Mouse (Mus musculus): ENCODE measurements around the gene Scarb2. TPM values are rescaled to one million over a fixed set of nuclear protein-coding genes. Genes with fewer than 3 reads are reported as not detected.
"Not testable (repeated sequence)": the region's sequence is repeated elsewhere in the genome, so short reads cannot be mapped to it uniquely, and the experiment has no call there.

The Scarb2 gene
- 10 to 100 TPM; 71.5 to 72.9 TPM for total RNA-seq (2021)
- long read RNA-seq, experiment 1, full-length matches to known transcripts, result 38 of 42 reads
- long read RNA-seq, experiment 1, partial matches to known transcripts, result 0 of 42 reads
- long read RNA-seq, experiment 1, other reads (novel, unspliced or antisense), result 4 of 42 reads
- long read RNA-seq, experiment 2, full-length matches to known transcripts, result 32 of 37 reads
- long read RNA-seq, experiment 2, partial matches to known transcripts, result 3 of 37 reads
- long read RNA-seq, experiment 2, other reads (novel, unspliced or antisense), result 2 of 37 reads

- intact Hi-C loops (cut with DNase I), result loop anchor here (5.0 kb wide), 3 partner anchors 151 to 221 kb away; partner anchors contain the start of gene Sdad1
- no peak for DNase-seq
Measured at GRCm38 (mm10) chr5:92506733-92507132, at the start of gene Scarb2. Scarb2 (minus strand) TSS chr5:92506833.

- intact Hi-C loops (cut with DNase I), result no loop called here
Measured at GRCm38 (mm10) chr5:92555905-92556304, 49.3 kb upstream of the Scarb2 start.

DNA sequence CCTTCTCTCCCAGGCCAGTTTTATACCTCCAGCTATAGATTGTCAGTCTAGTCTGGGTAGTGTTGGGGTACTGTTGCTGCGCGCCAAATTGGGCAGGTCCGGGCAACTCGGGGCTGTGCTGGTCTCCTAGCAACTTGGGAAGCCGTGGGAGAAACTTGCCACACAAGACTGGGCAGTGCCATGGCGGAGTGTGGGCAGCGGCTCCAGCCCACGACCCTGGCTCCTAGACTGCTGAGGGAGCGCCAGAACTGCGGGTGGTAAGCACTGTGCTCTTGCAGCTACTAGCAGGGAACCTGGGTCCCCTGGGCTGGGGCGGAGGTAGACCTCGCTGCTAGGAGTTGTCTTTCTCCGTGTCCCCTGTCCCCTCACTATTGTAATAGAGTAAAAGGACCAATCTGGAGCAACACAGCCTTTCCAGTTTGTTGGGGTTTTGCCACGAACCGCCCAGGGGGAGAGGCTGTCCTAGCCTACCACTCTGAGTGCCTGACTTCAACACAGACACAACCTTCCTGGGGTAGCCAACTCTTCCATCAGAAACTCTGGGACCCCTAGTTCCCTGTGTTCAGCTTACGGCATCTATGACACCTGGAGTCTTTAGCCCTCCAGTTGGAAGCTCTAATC is 48.4 kb upstream of the Scarb2 start, which contains the start of gene Fam47e:
TSS of gene Fam47e (plus strand) at position 179 of the 621 bp plus-strand sequence.
- intact Hi-C loops (cut with DNase I), result loop anchor here (5.0 kb wide), 1 partner anchor 93 kb away; no protein-coding TSS in a partner anchor
- DNase-seq, result no peak

More at GRCm38 (mm10) chr5:92555905-92556304, 49.3 kb upstream of the Scarb2 start:
- no peak for DNase-seq

GRCm38 (mm10) chr5:92554443-92554842 is 47.8 kb upstream of the Scarb2 start:
- no peak for DNase-seq
- intact Hi-C loops (cut with DNase I), result loop anchor here (5.0 kb wide), 1 partner anchor 92 kb away; no protein-coding TSS in a partner anchor

DNA sequence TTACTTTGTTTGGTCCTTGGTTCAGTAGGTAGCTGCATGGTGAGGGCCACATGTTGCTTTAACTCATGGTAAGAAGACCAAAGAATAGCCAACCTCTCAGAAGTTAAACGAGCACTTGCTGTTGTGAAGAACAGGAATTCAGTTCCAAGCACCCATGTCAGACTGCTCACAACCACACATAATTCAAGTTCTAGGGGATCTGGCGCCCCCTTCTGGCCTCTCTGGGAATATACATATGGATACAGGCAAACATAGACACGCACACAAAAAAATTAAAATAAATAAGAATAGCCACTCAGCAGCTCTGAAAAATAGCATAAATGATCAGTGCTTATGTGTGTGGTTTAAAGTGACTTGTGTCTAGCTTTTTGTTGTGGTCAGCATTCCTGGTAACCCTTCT is 47.3 kb upstream of the Scarb2 start:
- intact Hi-C loops (cut with DNase I), result loop anchor here (5.0 kb wide), 1 partner anchor 92 kb away; no protein-coding TSS in a partner anchor
- no peak for DNase-seq

DNA sequence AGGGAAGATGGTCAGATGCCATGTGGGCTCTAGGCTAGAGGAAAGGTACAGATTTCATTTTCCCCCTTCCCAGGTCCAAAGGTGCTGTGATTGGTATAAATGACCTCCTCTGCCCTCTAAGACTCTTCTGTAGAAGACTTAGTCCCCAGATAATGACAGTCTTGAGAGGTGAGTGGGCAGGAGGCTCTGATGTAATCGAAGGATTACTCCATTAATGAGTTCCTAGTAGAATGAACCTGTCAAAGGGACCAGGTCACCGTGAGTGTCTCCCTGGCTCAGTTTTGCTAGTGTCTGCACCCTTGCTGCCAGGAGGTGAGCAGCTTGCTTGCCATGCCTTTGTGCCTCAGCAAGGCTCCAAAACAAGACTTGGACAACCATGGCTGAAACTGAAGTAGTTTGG is 46.0 kb upstream of the Scarb2 start:
- intact Hi-C loops (cut with DNase I), result loop anchor here (5.0 kb wide), 1 partner anchor 90 kb away; no protein-coding TSS in a partner anchor
- no peak for DNase-seq

DNA sequence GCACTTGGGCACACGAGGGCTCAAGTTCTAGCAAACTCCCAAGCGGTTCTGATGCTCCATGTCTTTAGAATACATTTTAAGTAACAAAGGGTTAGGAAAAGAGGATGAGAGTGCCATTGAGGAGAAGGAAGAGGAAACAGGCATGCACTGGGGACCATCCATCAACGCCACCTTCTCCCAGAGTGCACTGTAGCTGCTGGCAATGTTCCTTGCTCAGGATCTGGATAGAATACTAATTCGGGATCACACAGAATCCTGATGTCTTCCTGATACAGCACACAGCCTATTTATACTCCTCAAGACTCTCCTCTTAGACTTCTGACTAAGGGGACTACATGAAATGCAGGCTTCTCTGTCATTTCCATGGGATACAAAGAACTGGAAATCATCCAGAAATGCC is 33.1 kb upstream of the Scarb2 start:
- no peak for DNase-seq
- intact Hi-C loops (cut with DNase I), result no loop called here

DNA sequence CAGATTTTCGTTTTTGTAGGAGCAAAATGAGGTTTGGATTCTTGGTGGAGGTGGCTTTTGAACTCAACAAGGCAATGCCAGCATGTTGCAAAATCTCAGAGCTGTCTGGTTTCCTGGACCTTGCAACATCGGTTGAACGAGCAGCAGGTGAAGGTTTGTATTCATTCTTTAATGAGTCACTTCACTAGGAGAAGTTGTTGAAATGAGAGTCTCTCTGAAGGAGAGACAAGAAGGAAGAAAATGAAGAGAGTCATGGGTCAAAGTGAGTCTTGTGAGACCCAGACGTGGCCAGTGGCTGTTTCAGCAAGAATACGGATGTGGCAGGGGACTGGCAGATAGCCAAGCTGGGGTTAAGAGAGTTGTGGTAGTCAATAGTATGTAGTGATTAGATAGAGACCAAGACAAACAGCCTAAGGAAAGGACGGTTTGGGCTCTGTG is 18.2 kb upstream of the Scarb2 start:
- intact Hi-C loops (cut with DNase I), result loop anchor here (2.0 to 10.0 kb wide), 2 partner anchors 16 to 120 kb away; no protein-coding TSS in a partner anchor
- no peak for DNase-seq

DNA sequence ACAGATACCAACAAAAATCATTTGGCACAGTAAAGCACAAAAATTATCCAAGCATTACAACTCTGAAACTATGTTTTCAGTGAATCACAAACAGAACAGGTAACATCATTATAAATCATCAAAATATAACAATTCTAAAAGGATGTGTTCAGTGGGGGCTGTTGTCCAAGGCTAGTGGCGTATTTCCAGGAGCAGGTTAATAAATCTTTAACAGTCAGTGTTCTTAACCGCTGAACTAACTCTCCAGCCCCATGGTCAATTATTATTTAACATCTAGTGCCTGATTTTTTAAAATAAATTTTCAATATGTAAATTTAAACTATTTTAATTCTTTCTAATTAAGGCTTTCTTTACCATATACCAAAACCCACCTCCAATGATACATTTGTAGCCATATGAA is 14.5 kb upstream of the Scarb2 start:
- intact Hi-C loops (cut with DNase I), result loop anchor here (10.0 kb wide), 1 partner anchor 124 kb away; no protein-coding TSS in a partner anchor
- not testable (repeated sequence) for DNase-seq

- no peak for DNase-seq
- intact Hi-C loops (cut with DNase I), result no loop called here
Measured at GRCm38 (mm10) chr5:92512066-92512465, 5.4 kb upstream of the Scarb2 start.

DNA sequence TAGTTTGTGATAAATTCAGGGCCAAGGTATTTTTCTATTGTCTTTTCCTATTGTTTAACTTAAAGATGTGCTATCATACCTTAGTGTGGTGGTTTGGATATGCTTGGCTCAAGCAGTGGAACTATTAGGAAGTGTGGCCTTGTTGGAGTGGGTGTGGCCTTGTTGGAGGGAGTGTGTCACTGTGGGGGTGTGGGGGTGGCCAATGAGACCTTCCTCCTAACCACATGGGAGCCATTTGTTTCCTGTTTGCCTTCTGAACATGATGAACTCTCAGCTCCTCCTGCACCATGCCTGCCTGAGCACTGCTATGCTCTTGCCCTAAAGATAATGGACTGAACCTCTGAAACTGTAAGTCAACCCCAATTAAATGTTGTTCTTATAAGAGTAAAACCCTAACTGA is 4.6 kb upstream of the Scarb2 start:
- DNase-seq, result no peak
- intact Hi-C loops (cut with DNase I), result no loop called here

GRCm38 (mm10) chr5:92508853-92509252 is 2.2 kb upstream of the Scarb2 start:
- intact Hi-C loops (cut with DNase I), result loop anchor here (2.0 to 5.0 kb wide), 4 partner anchors 16 to 218 kb away; partner anchors contain the start of gene Sdad1
- no peak for DNase-seq

DNA sequence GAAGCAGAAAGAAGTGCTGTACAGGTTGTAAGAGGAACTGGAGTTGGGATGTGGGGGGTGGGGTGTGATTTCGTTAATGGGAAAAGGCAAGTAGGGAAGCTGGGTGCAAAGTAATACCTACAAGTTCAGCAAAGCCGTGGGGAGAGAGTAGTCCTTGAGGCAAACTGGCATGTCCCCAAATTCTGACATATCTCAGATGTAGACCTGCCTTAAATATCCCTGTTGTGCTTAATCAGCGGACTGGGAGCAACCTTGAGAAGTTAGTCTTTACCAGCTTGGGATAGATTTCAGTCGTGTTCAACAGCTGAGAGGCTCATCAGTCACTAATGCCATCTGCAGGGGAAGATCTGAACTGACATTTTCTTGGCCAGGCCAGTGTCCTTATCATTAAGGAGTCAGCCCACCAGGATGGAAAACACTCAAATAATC is 318 bp downstream of the Scarb2 start:
- DNase-seq, result peak; percentile 23 to 45
- intact Hi-C loops (cut with DNase I), result loop anchor here (5.0 kb wide), 3 partner anchors 151 to 221 kb away; partner anchors contain the start of gene Sdad1

GRCm38 (mm10) chr5:92505402-92505865 is 1.2 kb downstream of the Scarb2 start:
- intact Hi-C loops (cut with DNase I), result loop anchor here (2.0 to 5.0 kb wide), 5 partner anchors 45 to 222 kb away; partner anchors contain the start of genes Nup54 and Sdad1
- DNase-seq, result peak; percentile 98 to 99

GRCm38 (mm10) chr5:92504676-92505400 is 1.8 kb downstream of the Scarb2 start:
- intact Hi-C loops (cut with DNase I), result loop anchor here (2.0 to 5.0 kb wide), 5 partner anchors 44 to 222 kb away; partner anchors contain the start of genes Nup54 and Sdad1
- DNase-seq, result peak; percentile 44 to 50

DNA sequence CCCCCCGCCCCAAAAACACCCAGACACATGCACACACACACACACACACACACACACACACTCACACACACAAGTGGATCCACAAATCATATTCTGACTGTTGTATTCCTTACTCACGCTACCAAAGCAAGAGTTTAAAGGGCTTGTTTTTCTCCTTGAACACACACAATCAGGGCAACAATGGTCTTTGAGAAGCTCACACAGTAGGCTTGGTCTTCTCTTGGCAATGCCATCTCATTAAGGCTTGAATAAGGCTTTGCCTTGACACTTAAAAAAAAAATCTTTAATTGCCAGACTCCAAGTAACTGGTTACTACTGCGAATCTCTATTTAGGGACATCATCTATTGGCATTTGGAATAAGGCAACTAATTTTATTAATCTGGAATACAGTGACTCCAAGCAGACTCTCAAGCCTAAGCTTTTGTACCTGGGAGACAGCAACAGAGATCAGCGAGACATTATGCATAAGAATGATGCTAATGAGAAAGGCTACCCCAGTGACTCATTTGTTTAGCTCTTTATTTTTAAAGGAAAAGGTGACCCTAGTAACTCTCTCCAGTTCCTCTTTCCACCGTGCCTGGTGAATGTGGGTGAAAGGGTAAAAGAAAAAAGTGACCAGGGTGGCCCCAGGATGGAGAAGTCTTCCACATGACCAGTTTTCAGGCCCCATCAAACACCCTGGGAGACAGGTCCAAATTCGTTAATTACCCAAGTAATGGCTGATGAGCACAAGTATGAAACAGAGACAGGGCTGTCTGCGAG is 2.6 kb downstream of the Scarb2 start:
- intact Hi-C loops (cut with DNase I), result loop anchor here (2.0 kb wide), 2 partner anchors 43 to 69 kb away; partner anchors contain the start of gene Nup54
- no peak for DNase-seq

DNA sequence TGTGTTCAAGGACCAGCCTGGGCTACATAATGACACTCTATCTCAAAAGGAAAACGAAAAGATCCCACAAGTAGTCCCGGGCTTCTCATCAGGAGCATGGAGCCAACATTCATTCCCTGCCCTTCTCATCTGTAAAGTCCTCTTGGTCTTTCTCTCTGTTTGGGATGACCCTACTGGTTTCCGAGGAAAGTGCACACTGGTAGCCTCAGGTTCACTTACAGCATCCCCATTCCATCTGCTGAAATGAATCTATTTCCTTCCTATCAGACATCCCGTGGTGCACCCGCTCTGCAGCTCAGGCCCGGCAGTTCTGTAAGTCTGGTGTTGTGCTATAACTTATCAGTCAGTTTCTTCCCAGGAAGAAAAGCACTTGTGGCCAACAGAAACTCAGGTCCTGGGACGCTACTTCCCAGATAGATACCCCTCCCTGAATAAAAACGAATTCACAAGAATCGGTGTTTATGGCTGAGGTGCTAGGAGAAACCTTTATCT is 3.2 kb downstream of the Scarb2 start:
- intact Hi-C loops (cut with DNase I), result no loop called here
- no peak for DNase-seq

- intact Hi-C loops (cut with DNase I), result no loop called here
- no peak for DNase-seq
Measured at GRCm38 (mm10) chr5:92499378-92499777, 7.3 kb downstream of the Scarb2 start.

DNA sequence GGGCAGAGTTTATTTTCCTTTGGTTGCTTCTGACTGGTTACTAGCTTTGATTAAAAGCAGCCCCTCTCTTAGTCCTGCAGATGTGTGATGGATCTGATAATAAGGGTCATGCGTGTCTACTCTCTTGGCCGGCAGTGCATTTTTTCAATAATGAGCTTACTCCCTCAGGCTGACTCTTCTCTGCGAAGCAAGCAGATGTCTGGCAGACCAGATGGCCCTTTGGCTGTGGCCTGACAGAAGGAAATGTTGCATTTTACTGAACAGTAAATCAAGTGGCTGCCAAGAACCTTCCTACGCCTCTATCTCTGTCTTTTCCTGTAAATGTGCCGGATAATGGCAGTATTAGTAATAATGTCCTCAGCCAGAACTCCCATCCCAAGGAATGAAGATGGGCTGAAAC is 8.0 kb downstream of the Scarb2 start:
- intact Hi-C loops (cut with DNase I), result no loop called here
- peak; percentile 57 to 73 for DNase-seq
